Mouse (Mus musculus) cerebellum, postnatal 36 days (tissue): ENCODE data around the gene Gm17660.

Experiments
- DNase-seq, 2 experiments: peaks; one replicate each; pipeline ENCODE4 v3.0.0; 2021 to 2022; ENCODE audit warnings: mixed read lengths in 2 of 2

The Gm17660 gene

DNA sequence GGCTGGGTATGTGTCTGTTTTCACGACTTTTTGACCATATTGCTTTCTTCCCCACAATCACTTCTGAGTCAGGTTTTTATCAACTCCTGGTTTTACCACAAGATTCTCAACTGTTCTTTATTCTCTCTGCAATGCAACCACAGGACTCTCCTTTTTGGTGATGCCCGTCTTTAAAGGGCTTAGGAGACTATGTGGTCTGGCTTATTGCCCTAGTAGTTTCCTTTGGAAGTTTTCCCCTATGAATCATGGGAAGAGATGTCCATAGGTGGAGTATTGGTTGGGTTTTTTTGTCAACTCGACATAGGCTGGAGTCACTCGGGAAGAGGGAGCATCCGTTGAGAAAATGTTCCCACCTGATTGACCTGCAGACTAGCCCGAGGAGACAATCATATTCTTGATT lies 3.3 kb upstream of the Gm17660 start:
- no peak for DNase-seq

DNA sequence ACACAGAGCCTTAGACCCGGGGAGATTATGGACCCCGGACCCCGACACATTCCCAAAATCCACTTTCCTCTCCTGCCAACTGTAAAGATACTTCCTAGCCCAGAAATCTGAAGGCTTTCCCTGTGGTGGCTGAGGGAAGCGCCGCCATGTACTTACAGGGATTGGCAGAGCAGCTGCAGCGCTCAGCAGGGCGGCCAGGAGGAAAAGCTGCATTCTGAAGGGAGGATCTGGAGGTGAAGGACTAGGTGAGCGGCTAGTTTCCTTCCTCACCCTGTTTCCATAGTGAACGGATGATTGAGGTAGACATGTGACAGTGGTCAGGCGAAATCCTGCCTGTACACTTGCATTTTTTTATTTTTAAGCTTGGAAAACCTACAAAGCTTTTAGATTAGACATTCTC lies 1.0 kb downstream of the Gm17660 start:
- DNase-seq = peak; percentile 15 to 24

DNA sequence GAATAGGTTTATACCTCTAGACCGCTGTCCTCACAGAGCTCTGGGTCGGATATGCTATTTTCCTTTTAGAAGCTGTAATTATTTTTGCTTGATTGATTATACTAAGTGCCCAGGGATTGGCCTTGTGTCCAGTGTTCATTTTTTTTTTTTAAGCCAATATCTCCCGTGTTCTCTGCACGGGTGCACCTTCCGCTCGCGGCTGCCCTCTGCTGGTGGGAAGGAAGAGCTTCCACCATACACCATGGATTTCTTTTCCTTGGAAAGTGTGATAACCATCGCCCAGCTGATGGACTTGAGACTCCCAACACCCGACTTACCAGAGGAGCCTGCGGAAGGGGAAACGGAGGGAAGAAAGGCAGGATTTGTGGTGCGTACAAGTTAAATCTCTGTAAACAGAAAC lies 3.0 kb downstream of the Gm17660 start:
- peak; percentile 67 to 71 for DNase-seq

DNA sequence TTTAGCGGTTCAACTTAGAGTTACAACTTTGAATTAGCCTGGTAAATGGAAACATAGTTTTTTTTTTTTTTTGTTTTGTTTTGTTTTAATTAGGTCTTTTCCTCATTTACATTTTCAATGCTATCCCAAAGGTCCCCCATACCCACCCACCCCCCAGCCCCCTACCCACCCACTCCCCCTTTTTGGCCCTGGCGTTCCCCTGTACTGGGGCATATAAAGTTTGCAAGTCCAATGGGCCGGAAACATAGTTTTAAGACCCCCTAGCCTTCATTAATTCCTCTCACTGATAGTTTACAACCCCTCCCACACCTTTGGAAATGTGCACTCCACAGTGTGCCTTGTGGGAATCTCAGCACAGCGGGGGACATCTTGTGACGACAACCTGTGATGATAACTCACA lies 3.8 kb downstream of the Gm17660 start:
- no peak for DNase-seq

DNA sequence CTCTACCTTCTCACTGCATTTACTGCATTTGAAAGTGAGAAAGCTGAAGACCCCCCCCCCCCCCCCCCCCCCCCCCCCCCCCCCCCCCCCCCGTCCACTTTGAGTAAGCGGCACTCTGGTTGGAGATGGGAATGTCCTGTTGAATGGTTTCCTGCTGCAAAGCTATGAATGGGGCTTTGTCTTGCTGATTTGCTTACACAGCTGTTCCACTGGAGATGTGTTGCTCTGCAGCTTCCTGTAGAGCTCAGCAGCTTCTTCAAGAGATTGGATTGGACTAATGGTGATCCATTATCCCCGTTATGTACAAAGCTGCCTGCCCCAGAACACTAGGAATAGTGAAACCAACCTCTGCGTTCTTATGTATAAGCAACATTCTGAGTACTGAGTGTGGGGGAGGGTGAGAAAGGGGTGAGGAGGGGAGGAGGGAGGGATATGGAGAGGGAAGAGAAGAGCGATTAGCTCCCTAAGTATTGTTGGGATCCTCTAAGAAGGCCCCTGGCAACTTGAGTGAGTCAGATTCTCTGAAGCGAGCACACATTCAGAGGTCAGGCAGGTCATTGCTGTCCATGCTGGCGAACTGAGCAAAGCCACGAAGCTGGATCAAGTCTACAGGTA lies 5.0 kb downstream of the Gm17660 start:
- no peak for DNase-seq

DNA sequence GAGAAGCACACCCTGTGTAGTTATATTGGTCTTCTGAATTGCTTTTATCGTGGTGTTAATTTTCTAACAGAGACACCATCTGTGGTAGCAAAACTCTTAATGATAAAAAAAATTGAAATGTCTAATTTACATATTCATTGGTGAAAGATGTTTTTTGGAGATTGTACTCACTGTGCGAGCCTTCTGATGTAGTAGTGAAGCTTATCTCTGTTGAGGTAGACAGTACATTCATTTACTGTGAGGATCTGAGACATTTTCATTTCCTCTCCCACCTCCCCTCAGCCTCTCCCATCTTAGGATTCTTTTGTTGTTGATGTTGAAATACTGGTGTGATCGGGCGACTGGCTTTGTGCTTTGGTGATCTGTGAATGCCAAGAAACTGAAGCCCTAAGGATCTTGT lies 6.4 kb downstream of the Gm17660 start:
- no peak for DNase-seq

DNA sequence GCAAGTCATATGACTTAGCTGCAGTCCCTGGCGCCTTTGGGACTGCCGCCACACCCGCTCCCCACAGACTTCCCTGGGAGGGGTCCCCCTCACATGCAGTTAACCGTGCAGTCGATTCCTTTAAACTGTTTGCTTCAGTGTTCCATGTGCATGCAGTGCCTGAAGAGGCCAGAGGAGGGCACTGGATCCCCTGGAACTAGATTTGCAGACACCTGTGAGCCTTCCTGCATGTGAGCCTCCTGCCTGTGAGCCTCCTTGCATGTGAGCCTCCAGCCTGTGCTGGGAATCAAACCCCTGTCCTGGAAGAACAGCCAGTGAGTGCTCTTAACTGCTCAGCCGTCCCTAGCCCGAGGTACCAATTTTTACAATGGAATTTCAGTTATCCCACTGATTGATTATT lies 8.7 kb downstream of the Gm17660 start:
- DNase-seq = no peak

DNA sequence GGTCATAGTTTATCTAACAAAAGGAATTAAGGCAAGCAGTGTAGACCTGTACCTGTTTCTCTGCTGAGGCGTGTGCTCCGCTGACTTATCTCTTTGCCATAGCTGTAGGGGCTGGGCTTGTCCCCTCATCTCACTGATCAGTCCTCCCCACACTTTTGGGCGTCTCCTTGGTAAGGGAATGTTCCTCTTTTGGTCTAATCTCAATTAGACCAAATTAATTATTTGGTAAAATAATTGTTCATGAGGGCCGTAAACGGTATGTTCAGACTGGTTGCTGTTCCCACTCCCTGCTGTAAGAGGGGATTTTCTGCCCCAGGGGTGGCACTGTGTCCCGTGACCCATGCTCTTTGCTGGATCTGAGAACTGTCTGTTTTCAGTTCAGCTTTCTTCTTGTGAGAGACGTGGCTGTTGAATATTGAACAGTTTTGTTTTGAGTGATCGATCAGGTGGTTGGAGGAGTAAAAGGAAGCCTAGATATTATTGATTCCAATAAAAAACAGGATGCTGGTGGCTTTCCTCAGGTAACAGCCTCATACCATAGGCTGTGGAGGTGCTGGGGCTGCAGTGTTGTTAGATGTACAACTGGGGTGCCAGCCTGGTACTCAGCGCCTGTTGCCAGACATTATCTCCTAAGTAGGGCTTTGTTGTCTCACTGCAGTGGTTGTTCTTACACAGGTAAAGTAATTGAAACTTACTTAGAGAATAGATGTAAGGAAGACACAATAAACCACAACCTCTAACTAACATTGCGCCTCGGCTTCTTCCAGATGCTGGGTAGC lies 14.4 kb downstream of the Gm17660 start:
- DNase-seq = no peak

DNA sequence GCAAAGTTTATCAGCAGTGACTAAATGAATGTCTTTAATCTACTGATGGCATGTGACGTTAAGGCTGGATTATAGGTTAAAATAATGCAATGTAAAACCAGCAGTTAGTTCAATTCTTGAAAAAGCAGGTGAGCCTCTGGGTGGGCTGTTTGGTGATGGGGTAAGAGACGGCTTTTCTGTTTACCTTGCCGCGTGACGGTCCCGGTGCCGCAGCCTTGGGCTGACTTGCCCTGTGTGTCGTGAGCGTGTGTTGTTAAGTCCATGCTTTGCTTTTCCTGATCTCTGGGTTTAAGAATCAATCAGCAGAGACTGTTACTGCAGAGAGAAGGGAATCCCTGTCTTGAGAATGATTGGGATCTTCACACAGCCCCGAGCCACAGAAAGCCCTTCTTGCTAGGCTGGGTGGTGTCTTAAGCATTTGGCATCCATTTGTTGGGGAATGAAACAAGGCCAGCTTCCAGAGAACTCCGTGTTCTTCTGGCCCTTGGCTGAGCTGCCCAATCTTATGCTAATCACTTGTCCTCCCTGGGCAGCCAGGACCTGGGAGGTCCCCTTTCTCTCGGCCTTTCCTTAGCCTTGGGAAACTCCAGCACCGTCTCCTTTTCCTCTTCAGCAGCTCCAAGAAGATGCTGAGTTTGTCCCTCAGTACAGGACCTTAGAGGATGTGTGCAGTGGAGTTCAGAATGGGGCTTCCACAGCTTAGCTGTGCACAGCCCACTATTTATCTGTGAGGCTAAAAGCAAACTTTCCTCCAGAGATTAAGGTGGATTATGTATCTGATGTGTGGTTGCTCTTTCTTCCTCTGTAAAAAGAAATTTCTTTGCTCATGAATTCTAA lies 15.3 kb downstream of the Gm17660 start:
- DNase-seq = no peak

DNA sequence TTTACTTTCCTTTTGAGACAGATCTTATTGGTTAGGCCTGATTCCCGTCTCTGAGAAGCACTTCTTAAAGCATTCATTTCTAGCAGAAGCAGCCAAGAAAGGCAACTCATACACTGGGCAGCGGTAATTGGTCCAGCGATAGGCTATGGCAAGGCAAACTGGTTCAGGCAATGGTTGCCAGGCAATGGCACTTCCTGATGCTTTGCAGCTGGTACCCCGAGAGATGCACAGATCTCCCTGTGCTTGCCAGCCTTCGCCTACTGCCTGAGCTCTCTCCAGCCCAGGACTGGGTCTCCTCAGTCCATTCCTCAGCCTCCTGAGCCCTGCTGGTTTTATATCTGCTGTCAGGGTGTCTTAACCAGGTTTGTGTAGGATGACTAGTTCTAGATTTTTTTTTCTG lies 17.0 kb downstream of the Gm17660 start:
- no peak for DNase-seq

DNA sequence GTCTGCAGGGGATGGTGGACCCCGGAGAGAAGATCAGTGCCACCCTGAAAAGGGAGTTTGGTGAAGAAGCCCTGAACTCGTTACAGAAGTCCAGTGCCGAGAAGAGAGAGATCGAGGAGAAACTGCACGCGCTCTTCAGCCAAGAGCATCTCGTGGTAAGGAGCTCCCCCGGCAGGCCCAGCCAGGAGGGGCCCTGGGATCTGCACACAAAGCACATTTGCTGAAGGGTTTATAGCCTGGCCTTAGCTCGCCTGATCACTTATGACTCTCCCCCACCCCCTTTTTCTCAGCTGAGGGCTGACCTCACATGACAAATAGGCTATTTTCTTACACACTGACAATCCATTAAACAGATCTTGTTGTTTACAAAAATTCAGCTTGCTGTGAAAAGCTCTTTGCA lies 17.8 kb downstream of the Gm17660 start:
- no peak for DNase-seq

DNA sequence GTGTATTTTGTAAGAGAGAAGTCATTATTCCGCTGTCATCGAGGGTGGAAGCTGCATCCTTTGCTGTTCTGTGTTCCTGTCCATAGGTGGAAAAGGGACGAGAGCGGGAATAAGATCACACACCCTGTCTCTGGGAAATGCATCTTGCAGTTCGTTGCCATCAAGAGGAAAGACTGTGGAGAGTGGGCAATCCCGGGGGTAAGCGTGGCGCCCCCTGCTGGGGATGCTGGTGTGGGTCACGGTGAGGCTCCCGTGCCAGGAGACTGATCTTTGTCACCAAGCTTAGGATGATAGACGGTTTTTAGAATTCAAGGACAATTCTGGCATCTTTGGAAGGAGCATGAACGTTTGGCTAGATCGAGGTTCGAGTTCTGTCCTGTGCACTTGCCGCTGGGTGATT lies 19.4 kb downstream of the Gm17660 start:
- DNase-seq = peak; percentile 16 to 45

DNA sequence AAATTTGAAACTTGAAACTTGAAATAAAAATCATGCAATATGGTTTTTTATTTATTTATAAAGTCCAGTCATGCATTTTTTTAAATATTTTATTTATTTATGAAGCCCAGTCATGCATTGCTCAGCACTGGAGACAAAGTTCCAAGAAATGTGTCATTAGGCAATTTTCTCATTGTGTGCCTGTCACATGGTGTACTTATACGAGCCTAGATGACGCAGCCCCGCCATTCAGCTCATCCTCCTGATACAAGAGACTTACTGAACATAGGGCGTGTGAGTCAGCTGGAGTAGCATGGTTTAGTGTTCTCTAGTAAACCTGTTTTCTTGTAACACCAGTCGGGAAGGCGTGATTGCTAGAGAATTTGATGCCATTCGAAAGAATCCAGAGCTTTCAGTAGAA lies 21.1 kb downstream of the Gm17660 start:
- DNase-seq = no peak

DNA sequence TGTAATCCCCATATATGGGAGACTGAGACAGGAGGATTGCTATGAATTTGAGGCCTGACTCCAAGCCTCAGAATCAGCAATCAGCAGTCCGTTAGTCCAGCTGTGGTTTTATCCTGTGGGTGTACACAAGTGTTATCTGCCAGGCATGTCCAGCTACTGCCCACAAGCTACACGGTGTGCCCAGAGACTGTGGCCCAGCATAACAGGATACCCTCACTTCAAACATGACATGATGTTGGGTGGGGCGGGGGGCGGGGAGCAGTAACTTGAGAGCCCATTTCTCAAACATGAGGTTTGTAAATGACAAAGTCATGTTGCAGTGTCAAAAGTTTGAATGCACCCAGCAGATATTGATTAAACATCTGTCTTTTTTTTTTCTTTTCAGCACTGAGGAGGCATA lies 21.6 kb downstream of the Gm17660 start:
- no peak for DNase-seq

DNA sequence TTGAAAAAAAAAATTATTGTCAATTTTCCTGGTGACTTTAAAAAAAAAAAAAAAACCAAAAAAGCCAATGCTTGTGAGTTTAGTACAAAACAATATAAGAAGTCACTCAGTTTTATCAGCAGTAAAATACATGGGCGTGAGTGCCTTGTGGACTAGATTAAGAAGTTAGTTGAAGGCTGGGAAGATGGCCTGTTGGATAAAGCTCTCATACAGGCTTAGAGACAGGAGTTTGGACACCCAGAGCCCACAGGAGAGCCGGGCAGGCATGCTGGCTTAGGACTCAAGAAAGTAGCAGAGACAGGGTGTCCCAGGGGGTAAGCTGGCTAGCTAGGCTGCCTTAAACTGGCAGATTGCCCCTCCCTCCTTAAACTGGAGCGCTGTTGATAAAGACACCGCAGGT lies 22.5 kb downstream of the Gm17660 start:
- no peak for DNase-seq

DNA sequence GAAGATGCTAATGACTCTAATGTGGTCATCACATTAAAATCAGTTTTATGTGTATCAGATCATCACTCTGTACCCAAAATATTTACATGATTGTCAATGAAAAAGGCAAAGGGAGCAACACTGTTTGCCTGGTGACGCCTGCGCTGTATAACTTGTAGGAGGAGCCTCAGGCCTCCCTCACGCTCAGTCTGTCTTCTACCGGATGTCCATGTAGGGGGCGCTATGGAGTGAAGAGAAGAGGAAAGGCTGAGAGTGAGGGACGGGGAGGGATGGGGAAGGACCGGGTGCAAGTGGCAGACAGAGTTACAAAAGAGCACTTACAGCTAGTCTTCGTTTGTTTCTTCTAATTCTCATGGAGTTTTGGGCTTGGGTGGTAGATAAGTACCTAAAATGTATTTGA lies 24.5 kb downstream of the Gm17660 start:
- peak in 1 of 2 experiments; percentile 14 for DNase-seq

DNA sequence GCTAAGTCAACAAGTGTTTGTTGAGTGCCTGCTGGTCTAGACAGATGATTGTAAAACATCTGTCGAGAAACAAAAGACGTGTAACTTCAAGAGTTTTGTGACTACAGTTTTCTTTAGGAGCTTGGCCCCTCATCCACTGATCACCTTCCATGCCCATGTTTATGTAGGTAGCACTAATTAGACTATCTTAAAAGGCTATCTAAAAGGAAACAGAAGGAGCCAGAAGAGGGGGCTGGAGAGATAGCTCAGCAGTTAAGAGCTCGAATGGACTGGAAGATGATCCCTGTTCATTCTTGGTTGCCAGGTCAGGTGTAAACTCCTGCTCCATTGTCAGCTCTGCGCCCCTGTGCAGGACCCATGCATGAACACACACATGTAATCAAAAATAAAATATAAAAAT lies 29.3 kb downstream of the Gm17660 start:
- no peak for DNase-seq

DNA sequence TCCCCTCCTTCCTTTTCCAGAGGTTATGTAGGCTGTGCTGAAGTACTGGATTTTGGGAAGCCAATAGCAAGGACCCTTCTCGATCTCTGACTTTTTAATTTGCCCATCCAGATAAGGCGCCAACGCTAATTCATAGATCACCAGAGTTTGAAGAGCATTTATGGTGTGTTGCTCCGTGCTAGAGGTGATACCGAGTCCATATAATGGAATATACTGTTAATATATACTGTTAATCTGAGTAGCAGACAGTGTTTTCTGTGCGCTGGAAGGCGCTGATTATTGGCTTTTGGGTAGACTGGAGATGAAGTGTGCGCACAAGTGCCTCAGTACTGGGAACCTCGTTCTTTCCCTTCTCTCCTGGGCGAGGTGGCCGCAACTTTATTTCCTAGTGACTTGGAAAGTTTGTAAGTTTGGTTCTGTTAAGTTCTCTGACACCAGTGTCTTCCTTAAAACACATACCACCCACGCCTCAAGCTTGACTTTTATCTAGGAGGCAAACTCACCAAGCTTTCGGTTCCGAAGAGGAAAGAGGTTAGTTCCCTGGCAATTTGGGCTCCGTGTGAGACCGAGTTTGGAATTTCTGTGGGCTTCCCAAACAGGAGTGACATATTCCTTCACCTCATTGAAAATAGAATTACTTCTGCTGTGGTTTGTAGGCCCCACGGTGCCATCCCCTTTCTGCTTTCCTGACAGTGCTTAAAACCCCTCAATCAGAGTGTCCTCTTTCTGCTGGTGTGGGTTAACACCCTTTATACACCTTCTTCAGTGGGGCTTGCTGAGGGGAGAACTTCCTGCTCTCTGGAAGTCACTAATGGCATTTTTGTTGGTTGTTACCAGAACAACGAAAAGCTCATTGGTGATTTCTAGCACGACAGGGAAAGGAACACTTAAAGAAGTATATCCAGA lies 30.0 kb downstream of the Gm17660 start:
- DNase-seq = no peak

DNA sequence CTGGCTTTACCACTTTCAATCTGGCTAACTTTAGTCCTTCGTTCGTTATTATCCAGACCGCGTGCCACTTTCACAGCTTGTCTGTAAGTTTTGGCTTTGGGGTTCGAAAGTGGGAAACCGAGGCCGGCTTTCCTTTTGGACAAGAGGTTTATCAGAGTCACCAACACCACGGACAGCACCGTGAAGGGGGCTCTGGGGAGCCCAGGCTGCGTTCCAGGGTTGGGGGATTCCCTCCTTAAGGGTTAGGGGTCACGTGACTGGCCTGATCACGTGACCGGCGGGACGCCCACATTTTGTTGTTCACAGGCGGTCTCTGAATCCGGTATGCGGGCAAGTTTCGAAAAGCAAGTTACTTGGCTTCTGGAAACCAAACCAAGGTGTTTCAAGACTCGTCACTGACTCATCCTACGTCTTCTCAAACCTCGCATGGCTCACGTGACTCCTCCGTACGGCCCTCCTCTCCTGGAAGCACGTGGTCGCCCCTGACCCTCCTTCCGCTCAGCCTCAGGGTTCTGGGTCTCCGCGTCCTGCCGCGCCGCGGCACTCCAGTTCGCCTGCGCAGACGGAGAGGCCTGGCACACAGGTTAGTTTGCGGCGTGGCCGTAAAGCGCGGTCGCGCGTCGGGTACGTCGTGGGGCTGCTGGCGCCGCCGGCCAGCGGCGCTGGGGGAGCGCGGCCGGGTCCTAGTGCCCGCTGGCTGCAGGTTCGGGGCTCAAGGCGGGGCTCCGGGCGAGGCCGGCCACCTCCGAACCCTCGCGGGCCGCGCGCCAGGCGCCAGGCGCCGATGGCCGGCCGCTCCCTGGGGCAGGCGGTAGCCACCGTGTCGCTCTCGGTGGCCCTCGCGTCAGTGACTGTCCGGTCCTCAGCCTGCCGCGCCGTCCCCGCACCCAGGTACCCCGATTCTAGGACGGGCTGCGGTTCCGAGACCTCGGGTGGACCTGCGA lies 30.9 kb downstream of the Gm17660 start, which contains the start of gene Nudt9:
TSS of gene Nudt9 (plus strand) at position 51 of the 944 bp plus-strand sequence.
- peak; percentile 97 to 98 for DNase-seq

DNA sequence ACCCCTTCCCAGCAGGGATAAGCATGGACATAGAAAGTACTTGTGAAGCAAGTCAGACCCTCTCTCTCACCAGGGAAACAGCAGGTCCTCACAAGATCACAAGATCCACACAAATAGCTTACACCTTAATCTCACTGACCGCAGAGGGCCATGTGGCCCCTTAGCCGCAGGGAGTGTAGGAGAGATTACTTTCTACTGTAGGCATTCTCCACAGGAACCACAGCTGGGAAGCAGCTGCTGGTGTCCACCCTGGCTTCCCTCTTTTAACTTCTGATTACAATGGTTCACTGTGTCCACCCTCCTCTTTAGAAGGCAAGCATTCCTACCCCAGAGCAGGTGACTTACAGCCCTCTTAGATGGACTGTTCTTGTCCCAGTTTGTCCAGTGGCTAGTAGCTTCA lies 33.7 kb downstream of the Gm17660 start:
- no peak for DNase-seq

DNA sequence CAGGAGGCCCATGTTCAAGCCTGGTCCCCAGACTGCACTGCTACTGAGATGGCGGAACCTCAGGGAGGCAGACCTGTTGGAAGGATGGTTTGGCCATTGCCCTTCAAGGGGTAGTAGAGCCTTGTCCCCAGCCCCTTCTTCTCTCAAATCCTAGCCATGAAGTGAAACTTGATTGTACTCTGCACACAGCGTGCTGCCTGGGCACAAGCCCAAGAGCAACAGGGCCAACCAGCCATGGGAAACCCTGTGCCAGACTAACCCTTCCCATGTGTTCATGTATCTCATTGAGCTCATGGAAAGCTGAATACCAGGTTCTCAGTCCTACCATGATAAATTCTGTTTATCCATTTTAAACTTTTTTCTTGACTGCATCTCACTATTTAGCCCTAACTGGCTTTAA lies 34.5 kb downstream of the Gm17660 start:
- DNase-seq = no peak
